Mouse (Mus musculus) forebrain, embryonic 11.5 days (tissue): ENCODE results near the gene Immp2l. TPM values are rescaled to one million over a fixed set of nuclear protein-coding genes. Genes with fewer than 3 reads are reported as not detected.
"Not testable (repeated sequence)": the region's sequence is repeated elsewhere in the genome, so short reads cannot be mapped to it uniquely, and the experiment has no call there.

Experiments used
- ATAC-seq: fragments of 200-750 bp; cut with Nextera tagmentation; replicated peaks from 2 replicates; pipeline ENCODE4 v1.8.0; 2017; ENCODE audit warnings: moderate TSS enrichment; ENCODE audit not compliant: low FRiP score
- DNase-seq: peaks from one replicate; pipeline ENCODE4 v3.0.0-alpha.2; 2017; ENCODE audit warnings: low spot score
- H3K27ac ChIP-seq: fragments of 300-500 bp; sonication (generic); 2 replicates; pipeline ENCODE4 v1.5.1; 2014; ENCODE audit warnings: low read depth, low read length
- H3K27me3 ChIP-seq: fragments of 300-500 bp; sonication (generic); 2 replicates; pipeline ENCODE4 v1.6.1; 2014; ENCODE audit warnings: mild to moderate bottlenecking, low read length, mixed read lengths; ENCODE audit not compliant: control insufficient read depth, insufficient read depth
- H3K36me3 ChIP-seq: fragments of 300-500 bp; sonication (generic); 2 replicates; pipeline ENCODE4 v1.6.1; 2014; ENCODE audit warnings: mild to moderate bottlenecking, low read length, moderate library complexity, mixed read lengths; ENCODE audit not compliant: control insufficient read depth, insufficient read depth
- H3K4me1 ChIP-seq: fragments of 300-500 bp; sonication (generic); replicated peaks from 2 replicates; pipeline ENCODE4 v1.6.1; 2014; ENCODE audit warnings: low read length, mixed read lengths; ENCODE audit not compliant: control insufficient read depth, insufficient read depth
- H3K4me2 ChIP-seq: fragments of 300-500 bp; sonication (generic); 2 replicates; pipeline ENCODE4 v1.6.1; 2014; ENCODE audit warnings: low read depth, mild to moderate bottlenecking, low read length, moderate library complexity, mixed read lengths; ENCODE audit not compliant: severe bottlenecking
- H3K4me3 ChIP-seq: fragments of 300-500 bp; sonication (generic); 2 replicates; pipeline ENCODE4 v1.5.1; 2014; ENCODE audit warnings: low read depth, low read length
- H3K9ac ChIP-seq: fragments of 300-500 bp; sonication (generic); 2 replicates; pipeline ENCODE4 v1.6.1; 2014; ENCODE audit warnings: low read length
- H3K9me3 ChIP-seq: fragments of 300-500 bp; sonication (generic); 2 replicates; pipeline ENCODE4 v1.6.1; 2016; ENCODE audit warnings: low read length, mixed read lengths; ENCODE audit not compliant: control insufficient read depth
- WGBS: fragments of 180-500 bp; shearing (Covaris S2); extraction: QIAGEN DNeasy Blood & Tissue Kit; methylation state at CpG from one replicate; pipeline ENCODE4 v1.1.7; 2014; 5-methylcytosine and 5-hydroxymethylcytosine counted together
- polyA plus RNA-seq: library from polyadenylated mRNA; unstranded; fragments of >200 nt; fragmentation: Nextera tagmentation; extraction: Ambion mirVana; gene quantifications from 2 replicates; pipeline ENCODE4 v1.2.1, GENCODE M21; 2014

The Immp2l gene
- polyA plus RNA-seq, 1 experiment from 2014 or later: 10.9 TPM

DNA sequence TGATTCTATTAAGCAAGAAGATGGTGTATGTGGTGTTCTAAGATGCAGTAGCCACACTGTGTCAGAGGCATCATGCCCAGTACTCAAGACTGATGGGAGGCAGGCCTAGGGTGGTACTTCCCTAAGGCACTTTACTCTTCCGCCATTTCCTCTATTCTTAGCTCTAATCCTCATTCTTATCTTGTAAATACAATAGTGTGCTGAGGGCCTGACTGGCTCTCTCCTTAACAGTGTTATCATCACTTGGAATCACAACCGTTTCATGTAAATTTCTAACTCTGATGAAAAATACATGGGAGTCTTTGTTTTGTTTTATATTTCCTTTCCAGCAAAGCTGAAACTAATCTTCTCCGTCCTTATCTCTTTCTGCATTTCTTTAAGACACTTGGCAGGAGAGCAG, 750.1 kb downstream of the Immp2l start:
- no peaks in the 10 kb centered on the region for H3K27me3 ChIP-seq
- H3K4me3 ChIP-seq: no peak overlapping the region
- no peak overlapping the region for H3K9ac ChIP-seq
- no peaks in the 10 kb centered on the region for H3K36me3 ChIP-seq
- no peaks in the 10 kb centered on the region for H3K4me1 ChIP-seq
- no peak for DNase-seq
- no peak overlapping the region for H3K27ac ChIP-seq
- 76% methylated on average over 3 of the region's 3 CpGs for WGBS
- H3K4me2 ChIP-seq: no peak overlapping the region
- no peaks in the 10 kb centered on the region for H3K9me3 ChIP-seq
- no peak for ATAC-seq

DNA sequence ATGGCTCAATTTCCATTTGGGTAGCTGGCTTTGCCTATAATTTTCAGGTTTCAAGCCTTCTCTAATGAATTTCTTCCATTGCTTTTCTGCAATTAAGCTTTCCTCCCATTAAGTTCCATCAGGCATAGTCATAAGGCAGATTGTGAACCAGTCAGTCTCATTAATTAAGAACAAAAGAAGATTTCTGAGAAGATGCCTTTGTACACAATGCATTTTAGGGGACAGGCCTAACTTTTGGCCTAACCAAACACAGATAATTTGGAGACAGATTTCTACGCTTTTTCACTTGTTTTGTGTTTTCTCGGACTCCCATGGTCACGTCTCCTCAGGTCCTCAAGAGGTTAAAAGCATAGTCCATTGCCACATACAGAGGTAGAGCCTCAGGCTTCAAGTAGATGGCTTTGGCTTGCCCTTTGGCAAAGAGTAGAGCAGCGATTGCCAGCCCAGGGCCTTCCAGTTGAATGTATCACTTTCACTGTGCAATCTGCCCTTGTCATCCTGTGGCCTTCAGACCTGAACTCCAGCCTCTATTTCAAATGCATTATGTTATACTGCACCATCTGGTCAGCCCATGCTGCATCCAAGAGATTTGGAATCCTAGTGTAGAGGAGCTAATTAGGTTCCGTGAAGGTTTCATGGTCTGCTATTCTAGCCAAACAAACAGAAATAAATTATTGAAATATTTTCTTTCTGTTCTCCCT, 750.9 kb downstream of the Immp2l start:
- ATAC-seq (no peak), DNase-seq (no peak)
- Histone ChIP-seq H3K27ac (no peak overlapping the region), H3K4me1 (no peaks in the 10 kb centered on the region), H3K27me3 (no peaks in the 10 kb centered on the region), H3K4me2 (no peak overlapping the region), H3K4me3 (no peak overlapping the region), H3K9ac (no peak overlapping the region), H3K9me3 (no peaks in the 10 kb centered on the region), H3K36me3 (no peaks in the 10 kb centered on the region)
- WGBS: 88% methylated on average over 5 of the region's 5 CpGs

GRCm38 (mm10) chr12:41777762-41778161, 753.9 kb downstream of the Immp2l start:
- H3K27me3 ChIP-seq, H3K4me1 ChIP-seq, H3K4me3 ChIP-seq, DNase-seq, H3K9me3 ChIP-seq, H3K27ac ChIP-seq, H3K9ac ChIP-seq, H3K4me2 ChIP-seq, H3K36me3 ChIP-seq: not testable (repeated sequence)
- WGBS: no CpG with 5 or more reads among the region's 4 CpGs
- peak; percentile 83 for ATAC-seq

DNA sequence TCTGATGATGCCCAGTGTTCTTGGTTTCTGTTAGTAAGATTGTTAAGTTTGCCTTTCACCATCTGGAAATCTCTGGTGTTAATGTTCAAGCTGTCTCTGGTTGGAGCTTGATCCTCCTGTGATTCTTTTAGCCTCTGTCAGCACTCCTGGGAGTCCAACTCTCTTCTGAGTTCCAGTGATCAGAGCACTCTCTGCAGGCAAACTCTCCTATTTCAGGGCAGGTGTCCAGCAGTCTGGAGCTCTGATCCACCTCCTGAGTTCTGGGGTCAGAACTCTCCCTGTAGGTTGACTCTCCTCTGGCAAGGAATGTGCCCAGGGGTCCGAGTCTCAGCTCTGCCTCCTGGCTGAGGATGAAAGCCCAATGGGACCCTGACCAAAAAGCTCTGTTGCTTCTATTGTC, 769.8 kb downstream of the Immp2l start:
- H3K36me3 ChIP-seq, ATAC-seq, H3K4me2 ChIP-seq, H3K9me3 ChIP-seq, H3K9ac ChIP-seq, H3K27me3 ChIP-seq, H3K4me3 ChIP-seq, H3K4me1 ChIP-seq, DNase-seq, H3K27ac ChIP-seq: not testable (repeated sequence)
- WGBS: 73% methylated on average over 1 of the region's 1 CpGs

DNA sequence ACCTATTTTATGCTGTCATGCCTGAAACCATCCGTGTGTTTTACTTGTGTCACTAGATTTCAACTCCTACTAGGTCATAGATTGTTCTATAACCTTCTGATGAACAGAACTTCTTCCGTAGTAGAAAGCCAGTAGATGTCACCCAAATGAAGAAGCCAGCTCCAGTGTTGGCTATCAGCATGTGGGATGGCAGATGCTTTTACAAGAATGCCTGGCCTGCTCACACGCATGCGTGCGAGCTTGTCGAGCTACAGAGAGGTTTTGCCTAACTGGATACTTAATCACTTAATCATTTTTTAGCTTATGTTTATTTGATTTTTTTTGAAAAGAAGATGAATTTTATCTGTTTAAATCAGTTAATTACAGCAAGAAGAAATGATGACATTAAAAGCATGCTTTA, 805.6 kb downstream of the Immp2l start:
- no peak overlapping the region for H3K4me3 ChIP-seq
- no peaks in the 10 kb centered on the region for H3K4me1 ChIP-seq
- 94% methylated on average over 6 of the region's 6 CpGs for WGBS
- no peak overlapping the region for H3K4me2 ChIP-seq
- H3K9ac ChIP-seq: no peak overlapping the region
- ATAC-seq: no peak
- no peaks in the 10 kb centered on the region for H3K27me3 ChIP-seq
- H3K36me3 ChIP-seq: no peaks in the 10 kb centered on the region
- no peaks in the 10 kb centered on the region for H3K9me3 ChIP-seq
- DNase-seq: no peak
- H3K27ac ChIP-seq: no peak overlapping the region

DNA sequence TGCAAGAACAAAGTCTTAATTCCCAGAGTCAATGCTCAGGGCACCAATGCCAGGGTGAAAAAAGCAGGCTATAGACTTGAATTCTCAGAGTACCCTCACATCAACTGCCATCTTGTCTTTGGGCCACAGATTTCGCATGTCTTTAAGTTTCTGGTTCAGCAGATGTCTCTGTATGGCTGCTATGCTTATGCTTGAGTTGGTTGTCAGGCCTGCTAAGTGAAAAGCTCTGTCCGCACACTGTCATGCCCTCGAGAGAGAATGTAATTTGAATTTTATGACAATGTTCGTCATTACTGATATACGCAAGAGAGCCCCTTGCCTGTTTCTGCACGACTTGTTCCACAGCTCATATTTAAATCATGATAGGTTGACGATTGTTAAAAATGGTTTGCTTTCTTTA, 807.8 kb downstream of the Immp2l start:
- no peaks in the 10 kb centered on the region for H3K4me1 ChIP-seq
- H3K9me3 ChIP-seq: no peaks in the 10 kb centered on the region
- H3K36me3 ChIP-seq: no peaks in the 10 kb centered on the region
- ATAC-seq (no peak), DNase-seq (no peak)
- H3K27ac ChIP-seq: no peak overlapping the region
- no peak overlapping the region for H3K9ac ChIP-seq
- no peaks in the 10 kb centered on the region for H3K27me3 ChIP-seq
- no peak overlapping the region for H3K4me3 ChIP-seq
- H3K4me2 ChIP-seq: no peak overlapping the region
- 95% methylated on average over 7 of the region's 7 CpGs for WGBS

DNA sequence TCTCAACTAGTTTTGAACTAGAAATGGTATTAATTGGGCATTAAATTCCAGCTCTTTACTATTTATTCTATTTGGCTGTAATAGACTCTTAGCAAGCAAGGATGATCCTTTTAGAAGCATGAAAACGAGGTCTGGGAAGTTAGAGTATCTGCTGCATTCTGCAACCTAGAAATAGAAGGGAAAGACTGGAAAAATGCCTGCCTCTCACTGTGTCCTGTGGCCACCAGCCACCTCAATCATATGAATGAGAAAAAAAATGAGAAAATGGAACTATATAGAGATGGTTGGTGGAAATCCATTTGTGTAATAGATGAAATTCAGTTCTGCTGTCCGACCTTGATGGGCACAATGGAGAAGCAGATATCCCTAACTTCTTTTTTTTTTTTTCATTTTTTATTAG, 810.8 kb downstream of the Immp2l start:
- H3K27ac ChIP-seq: no peak overlapping the region
- no peak overlapping the region for H3K4me2 ChIP-seq
- no peaks in the 10 kb centered on the region for H3K36me3 ChIP-seq
- no peaks in the 10 kb centered on the region for H3K4me1 ChIP-seq
- H3K9ac ChIP-seq: no peak overlapping the region
- WGBS: 81% methylated on average over 2 of the region's 2 CpGs
- DNase-seq: no peak
- H3K27me3 ChIP-seq: no peaks in the 10 kb centered on the region
- no peaks in the 10 kb centered on the region for H3K9me3 ChIP-seq
- H3K4me3 ChIP-seq: no peak overlapping the region
- no peak for ATAC-seq

DNA sequence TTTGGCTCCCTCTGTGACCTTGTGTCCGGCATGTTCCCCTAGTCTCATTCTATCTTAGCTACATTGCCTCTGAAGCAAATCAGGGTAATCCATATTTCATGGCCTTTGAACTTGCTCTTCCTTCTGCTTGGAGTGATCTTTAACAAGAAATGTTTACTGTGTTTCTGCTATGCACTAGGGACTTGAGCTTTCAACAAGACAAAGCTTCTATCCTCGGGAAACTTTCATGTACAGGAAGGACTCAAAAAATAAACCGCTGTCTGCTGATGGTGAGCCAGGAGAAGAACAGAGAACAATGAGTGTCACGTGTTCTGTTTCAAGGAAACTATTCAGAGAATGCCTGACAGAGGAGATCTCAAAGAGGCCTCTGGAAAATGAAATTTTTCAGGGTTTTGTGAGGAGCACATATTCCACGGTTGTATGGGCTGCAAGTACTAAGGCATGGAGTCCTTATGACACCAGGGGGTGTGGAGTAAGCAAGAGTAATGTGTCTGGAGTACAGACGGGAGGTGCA, 814.5 kb downstream of the Immp2l start:
- no peak overlapping the region for H3K4me3 ChIP-seq
- H3K27ac ChIP-seq: no peak overlapping the region
- no peaks in the 10 kb centered on the region for H3K4me1 ChIP-seq
- 80% methylated on average over 6 of the region's 6 CpGs for WGBS
- no peak overlapping the region for H3K4me2 ChIP-seq
- no peaks in the 10 kb centered on the region for H3K27me3 ChIP-seq
- H3K9ac ChIP-seq: no peak overlapping the region
- H3K36me3 ChIP-seq: no peaks in the 10 kb centered on the region
- H3K9me3 ChIP-seq: no peaks in the 10 kb centered on the region
- DNase-seq: no peak
- ATAC-seq: no peak

DNA sequence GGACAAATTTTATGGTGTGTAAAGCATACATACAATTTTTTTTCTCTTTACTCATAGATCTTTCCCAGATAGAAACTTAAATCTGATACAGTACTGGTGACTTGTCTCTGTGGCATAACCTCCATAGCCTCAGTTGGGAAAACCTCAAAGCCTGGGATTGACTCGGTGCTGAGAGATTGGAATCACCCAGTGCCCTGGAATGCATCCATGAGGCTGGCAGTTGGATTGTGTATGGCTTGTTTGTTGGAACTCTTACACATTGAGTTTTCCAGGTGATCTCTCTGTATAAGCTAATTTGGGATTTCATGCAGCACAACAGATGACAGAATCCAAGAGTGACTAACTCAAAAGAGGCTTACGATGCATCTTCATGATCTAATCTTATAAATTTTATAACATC, 815.4 kb downstream of the Immp2l start:
- Histone ChIP-seq H3K9me3 (no peaks in the 10 kb centered on the region), H3K4me3 (no peak overlapping the region), H3K4me2 (no peak overlapping the region), H3K27ac (no peak overlapping the region), H3K4me1 (no peaks in the 10 kb centered on the region), H3K36me3 (no peaks in the 10 kb centered on the region), H3K9ac (no peak overlapping the region), H3K27me3 (no peaks in the 10 kb centered on the region)
- ATAC-seq (no peak), DNase-seq (no peak)
- WGBS: 92% methylated on average over 2 of the region's 2 CpGs
